Mouse (Mus musculus) midbrain, embryonic 12.5 days (tissue): ENCODE measurements around the gene Gm5916. TPM values are rescaled to one million over a fixed set of nuclear protein-coding genes. Genes with fewer than 3 reads are reported as not detected.

Source experiments
- ATAC-seq: fragments of 200-750 bp; cut with Nextera tagmentation; 2 replicates; pipeline ENCODE4 v1.8.0; 2017; ENCODE audit warnings: low read depth, moderate TSS enrichment, moderate library complexity; ENCODE audit not compliant: low FRiP score
- H3K27ac ChIP-seq: fragments of 300-500 bp; sonication (generic); replicated peaks from 2 replicates; pipeline ENCODE4 v1.5.1; 2016; ENCODE audit warnings: mild to moderate bottlenecking
- H3K27me3 ChIP-seq: fragments of 300-500 bp; sonication (generic); 2 replicates; pipeline ENCODE4 v1.6.1; 2016; ENCODE audit warnings: mild to moderate bottlenecking
- H3K36me3 ChIP-seq: fragments of 300-500 bp; sonication (generic); 2 replicates; pipeline ENCODE4 v1.6.1; 2016
- H3K4me1 ChIP-seq: fragments of 300-500 bp; sonication (generic); 2 replicates; pipeline ENCODE4 v1.6.1; 2016
- H3K4me2 ChIP-seq: fragments of 300-500 bp; sonication (generic); replicated peaks from 2 replicates; pipeline ENCODE4 v1.6.1; 2016; ENCODE audit warnings: mild to moderate bottlenecking, moderate library complexity
- H3K4me3 ChIP-seq: fragments of 300-500 bp; sonication (generic); 2 replicates; pipeline ENCODE4 v1.5.1; 2016; ENCODE audit warnings: mild to moderate bottlenecking
- H3K9ac ChIP-seq: fragments of 300-500 bp; sonication (generic); replicated peaks from 2 replicates; pipeline ENCODE4 v1.6.1; 2016; ENCODE audit warnings: mild to moderate bottlenecking, moderate library complexity
- H3K9me3 ChIP-seq: fragments of 300-500 bp; sonication (generic); 2 replicates; pipeline ENCODE4 v1.6.1; 2016; ENCODE audit warnings: mild to moderate bottlenecking
- WGBS: fragments of 180-500 bp; shearing (Covaris S2); methylation state at CpG from one replicate; pipeline ENCODE4 v1.1.7; 2016; 5-methylcytosine and 5-hydroxymethylcytosine counted together
- polyA plus RNA-seq: library from polyadenylated mRNA; unstranded; fragments of >200 nt; fragmentation: Nextera tagmentation; extraction: Ambion mirVana; gene quantifications from 2 replicates; pipeline ENCODE4 v1.2.1, GENCODE M21; 2016

The Gm5916 gene
- polyA plus RNA-seq: not detected in 2 replicates

DNA sequence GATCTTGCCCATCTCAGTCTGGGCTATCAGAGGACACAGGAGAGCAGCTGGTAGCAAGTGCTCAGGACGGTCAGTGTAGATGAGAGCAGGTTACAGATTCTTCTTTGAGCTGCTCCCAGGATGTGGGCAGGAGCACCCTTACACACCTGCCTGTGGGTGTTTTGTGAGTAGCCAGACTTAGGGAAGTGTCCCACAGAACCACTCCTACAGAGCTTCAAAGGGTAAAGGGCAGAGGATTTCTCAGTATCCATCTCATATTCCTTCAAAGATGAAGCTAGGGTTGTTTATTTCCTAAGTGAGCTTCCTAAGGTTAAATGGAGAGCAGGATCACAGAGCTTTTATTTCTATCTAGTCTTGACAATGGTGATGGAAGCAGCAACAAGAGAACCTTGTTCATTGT is at the start of gene Gm5916:
TSS of gene Gm5916 (minus strand) at position 101 of the 400 bp plus-strand sequence.
- no peaks in the 10 kb centered on the region for H3K36me3 ChIP-seq
- ATAC-seq: no peak
- H3K27ac ChIP-seq: no peak within 1 kb of the TSS
- H3K9me3 ChIP-seq: peaks cover 18% of the 10 kb centered on the region
- H3K9ac ChIP-seq: no peak within 1 kb of the TSS
- H3K4me1 ChIP-seq: no peaks in the 10 kb centered on the region
- H3K4me2 ChIP-seq: no peak within 1 kb of the TSS
- H3K4me3 ChIP-seq: no peak within 1 kb of the TSS
- H3K27me3 ChIP-seq: no peaks in the 10 kb centered on the region
- WGBS: 75% methylated on average over 1 of the region's 1 CpGs

Other genes with a start within 250 kb of the Gm5916 start
- gene 9230113P08Rik, start 220.4 kb downstream of the Gm5916 start, polyA plus RNA-seq: not detected in 2 replicates